Mouse (Mus musculus): Measurements from ENCODE around the gene Prss48.

The Prss48 gene

DNA sequence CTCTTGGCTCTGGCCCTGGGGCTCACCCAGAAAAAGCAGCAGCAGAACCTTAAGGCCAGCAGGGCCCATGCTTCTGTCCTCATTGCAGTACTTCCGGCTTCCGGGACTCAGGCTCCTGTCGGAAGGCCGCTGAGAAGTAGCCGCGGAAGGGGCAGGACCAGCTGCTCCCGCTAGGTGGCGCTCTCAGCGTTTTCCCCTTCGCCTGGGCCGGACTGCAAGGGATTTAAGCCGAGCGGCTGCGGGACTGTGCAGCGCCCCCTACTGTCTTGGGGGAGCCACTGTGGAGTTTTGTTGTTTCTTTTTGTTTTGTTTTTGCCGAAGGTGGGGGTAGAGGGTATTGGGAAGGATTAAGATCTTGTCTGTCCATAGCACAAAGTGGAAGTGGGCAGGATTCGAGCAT, at the start of gene Prss48:
Gene Prss48, minus strand, starts transcription at position 69 of the 400 bp plus-strand sequence.
- no peak for DNase-seq (ENCODE audit: low read depth)

DNA sequence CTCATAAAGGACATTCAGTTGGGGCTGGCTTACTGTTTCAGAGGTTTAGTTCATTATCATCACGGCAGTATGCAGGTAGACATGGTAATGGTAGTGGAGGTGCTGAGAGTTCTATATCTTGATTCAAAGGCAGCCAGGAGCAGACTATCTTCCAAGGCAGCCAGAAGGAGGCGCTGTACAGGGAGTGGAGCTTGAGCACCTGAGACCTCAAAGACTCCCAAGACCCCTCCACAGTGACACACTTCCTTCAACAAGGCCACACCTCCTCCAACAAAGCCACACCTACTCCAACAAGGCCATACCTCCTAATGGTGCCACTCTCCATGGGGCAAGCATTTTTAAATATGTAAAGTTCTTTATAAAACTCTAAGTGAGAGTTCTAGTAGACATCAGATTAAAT, 46.8 kb upstream of the Prss48 start:
- no peak for DNase-seq (ENCODE audit: low read depth)

DNA sequence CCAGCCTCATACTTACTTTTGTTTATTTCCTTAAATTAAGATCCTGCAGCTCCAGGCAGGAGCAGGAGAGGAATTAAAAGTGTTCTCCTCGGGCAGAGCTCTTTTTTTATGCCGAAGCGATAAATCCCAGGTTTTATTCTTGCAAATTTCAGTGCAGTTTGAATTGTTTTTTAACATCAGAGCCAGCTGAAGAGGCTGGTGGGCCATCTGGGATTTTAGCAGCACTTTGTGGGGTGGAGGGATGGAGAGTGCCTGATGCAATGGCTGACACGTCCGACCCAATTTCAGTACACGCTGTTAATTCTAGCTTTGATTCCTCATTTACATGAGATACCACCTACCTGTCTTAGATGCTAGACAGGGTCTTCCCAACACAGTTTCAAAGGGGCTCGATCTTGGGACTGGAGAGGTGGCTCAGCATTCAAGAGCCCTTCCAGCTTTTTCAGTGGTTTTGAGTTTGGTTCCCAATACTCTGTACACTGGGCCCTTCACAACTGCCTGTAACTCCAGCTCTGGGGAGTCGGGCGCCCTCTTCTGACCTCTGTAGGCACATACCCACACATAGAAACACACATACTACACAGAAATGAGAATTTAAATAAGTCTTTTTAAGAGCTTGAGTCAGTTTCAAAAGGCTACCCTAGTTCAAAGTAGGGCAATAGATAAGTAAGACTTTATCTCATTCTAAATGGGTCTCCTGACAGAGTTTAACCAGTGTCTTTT, 45.6 kb upstream of the Prss48 start:
- no peak for DNase-seq (ENCODE audit: low read depth)

DNA sequence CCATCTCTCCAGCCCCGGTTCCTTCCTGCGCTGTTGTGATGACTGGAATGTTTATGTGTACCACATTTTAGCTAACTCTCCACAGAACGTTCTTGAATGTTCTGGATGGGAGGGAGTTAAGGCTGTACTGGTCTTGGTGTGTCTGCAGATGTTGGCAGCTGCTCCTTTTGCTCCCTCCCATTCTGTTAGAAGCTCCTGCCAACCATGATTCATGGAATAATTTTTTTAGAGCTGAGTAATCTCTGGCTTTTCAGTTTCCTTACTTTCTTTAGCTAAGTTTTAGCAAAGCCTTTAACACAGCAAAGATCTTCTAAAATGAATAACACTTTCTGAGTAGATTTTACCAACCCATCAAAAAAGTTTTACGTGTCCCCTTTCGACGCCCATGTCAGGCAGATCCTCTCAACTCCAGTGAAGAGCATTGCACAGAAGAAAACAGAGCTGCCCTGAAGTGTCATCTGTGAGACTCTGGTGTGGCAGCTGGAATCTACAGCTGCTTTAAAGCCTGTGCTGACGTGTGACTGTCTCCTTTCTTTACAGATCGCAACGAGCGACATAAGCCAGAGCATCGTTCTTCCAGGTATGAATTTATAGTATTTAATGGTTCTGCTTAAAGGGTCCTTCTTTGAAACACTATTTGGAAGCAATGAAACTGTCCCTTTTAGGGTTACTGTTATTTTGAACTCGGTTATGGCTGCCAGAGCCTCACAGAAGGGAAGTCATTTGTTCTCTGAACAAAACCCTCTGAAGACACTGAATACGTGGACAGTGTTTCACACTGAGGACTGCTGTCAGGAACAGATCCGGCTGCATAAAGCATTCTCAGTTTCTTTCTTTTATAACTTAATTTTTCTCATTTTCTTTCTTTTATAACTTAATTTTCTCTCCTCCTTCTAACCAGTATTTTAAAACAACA, 38.3 kb upstream of the Prss48 start:
- DNase-seq (ENCODE audit: low read depth) = peak; percentile 82

DNA sequence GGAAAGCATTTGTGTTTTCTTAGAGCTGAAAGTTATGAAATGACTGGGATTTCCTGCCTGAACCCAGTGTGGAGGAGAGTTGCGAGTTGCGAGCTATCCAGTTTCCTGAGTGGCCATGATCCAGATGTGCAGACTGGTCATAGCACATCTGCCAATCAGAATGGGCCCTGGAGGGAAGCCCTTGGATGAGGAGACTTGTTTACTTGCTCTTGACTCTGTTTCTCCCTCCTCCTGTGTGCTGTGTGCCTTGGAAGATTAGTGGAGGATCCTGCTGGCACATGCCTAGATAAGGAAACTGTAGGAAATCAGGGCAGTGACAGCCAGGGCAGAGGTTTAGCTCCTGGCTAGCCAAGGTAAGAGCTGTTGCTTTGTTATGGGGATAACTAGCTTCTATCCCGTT, 36.4 kb upstream of the Prss48 start:
- peak; percentile 78 for DNase-seq (ENCODE audit: low read depth)

DNA sequence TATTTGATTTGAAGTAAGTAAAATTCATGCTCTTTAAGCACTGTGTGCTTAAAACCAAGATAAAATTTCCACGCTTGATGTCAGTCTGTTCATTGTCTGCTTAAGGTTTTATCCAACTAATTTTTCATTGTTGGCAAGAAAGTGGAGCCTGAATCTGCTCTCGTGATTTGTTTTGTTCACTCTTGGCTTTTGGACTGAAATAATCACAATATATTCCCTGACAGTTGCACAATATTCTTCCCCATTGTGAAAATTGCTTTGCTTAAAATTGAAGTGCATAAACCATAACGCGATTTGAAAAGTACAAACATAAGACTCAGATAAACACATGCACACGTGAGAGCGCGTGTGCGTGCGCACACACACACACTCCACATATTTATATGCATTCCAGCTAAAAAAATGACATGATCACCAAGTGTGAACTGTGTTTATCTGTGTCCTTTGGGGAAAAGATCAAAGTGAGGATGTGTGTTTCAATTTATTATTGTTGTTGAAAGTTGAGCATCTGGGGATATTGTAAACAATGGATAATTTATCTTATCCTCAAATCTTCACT, 35.7 kb upstream of the Prss48 start:
- DNase-seq (ENCODE audit: low read depth) = no peak

DNA sequence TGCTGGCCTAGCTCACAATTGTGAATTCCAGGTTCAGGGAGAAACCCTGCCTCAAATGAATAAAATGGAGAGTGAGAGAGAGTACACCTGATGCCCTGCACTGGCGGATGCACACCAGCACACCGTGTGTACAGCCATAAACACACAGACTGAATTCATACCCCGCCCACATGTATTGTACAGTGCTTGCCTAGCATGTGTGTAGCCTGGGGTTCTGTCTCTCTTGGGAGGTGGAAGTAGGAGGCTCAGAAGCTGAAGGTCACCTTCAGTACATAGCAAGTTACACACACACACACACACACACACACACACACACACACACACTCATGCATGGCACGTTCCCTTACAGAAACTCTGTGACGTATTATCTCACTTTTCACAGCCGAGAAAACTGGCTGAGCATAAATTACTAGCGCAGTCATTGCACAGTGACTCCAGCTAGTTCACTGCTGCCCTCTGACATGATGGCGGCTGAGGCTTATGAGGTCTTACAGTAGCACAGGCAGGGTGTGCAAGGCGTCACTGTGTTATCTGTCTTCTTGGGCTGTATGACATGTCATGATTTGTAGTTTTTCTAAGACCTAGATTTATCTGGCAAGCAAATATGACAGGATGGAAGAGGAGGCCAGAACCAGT, 31.3 kb upstream of the Prss48 start:
- DNase-seq (ENCODE audit: low read depth) = no peak

DNA sequence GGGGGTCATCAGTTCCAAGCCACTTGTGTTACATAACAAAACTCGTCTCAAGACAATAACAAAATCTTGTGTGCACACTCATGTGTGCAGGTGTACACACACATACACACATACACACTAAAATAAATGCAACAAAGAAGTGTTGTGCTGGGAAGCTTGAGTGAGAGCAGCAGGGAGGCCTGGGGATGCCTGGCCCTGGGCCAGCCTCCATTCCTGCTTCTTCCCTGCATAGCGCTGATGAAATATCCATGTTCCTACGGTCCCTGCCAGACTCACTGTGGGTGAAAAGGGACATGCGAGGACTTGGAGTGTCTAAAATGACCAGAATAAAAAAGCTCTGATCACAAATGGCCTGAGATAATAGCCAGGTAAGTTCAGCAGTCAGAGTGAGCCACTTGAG, 28.3 kb upstream of the Prss48 start:
- no peak for DNase-seq (ENCODE audit: low read depth)

DNA sequence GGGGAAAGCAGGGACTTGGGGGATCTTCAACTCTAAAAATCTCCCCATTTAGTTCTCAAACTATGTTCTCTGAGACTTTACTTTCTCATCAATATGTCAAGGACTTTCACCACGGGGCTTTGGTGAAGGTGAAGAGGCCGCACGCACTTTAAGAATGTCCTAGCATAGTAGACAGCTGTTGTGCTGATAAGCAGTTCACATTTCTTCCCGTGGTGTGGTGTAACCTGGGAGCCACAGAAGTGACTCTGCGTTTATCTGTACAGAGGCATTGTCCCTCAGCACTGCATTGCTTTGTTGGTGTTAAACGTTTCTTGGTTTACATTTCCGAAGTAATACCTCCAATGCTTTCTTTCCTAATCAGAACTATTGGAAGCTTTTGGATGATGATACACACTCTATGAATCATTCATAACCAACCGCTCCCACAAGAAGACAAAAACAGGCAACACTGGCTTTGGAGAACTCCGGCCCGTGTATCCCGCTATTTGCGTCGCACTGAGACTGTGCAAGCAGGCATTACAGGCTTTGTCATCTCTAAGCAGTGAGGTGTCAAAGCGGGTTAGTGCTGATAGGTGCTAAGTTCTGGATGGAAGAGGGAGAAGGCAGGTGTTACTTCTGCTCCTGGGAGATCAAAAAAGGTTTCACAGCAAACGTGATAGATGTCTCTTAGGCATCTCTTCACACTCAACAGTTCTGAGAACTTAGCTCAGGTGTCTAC, 26.5 kb upstream of the Prss48 start:
- no peak for DNase-seq (ENCODE audit: low read depth)

DNA sequence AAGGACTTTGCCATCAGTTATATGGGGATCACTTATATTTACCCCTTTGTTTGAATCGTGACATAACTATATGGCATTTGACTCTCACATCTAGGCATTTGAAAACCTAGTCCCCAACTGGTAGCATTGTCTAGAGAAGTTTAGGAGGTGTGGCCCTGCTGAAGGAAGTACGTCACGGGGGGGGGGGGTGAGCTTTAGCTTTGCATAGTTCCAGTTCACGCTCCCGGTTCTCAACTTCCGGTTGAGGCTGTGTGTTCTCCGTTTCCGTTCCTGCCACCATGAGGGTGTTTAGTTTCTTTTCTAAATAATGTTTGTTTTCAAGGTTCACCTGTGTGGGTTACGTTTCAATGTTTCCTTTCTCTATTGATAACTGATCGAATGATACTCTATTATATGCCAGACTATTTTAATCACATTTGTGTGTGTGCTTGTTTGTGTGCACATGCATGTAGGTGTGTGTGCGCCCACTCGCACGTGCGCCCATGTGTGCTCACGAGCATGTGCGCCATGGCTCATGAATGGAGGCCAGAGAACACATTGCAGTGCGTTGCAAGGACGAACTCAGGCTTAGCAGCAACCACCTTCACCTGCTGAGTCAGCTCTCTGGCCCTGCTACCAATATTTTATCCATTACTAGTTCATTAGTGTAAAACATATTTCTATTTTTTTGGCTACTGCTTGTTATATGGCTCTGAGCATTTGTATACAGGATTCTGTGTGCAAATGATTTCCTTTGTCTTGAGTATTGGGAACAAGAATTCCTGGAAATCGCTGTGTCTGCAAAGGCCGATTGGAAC, 23.2 kb upstream of the Prss48 start:
- DNase-seq (ENCODE audit: low read depth) = no peak

DNA sequence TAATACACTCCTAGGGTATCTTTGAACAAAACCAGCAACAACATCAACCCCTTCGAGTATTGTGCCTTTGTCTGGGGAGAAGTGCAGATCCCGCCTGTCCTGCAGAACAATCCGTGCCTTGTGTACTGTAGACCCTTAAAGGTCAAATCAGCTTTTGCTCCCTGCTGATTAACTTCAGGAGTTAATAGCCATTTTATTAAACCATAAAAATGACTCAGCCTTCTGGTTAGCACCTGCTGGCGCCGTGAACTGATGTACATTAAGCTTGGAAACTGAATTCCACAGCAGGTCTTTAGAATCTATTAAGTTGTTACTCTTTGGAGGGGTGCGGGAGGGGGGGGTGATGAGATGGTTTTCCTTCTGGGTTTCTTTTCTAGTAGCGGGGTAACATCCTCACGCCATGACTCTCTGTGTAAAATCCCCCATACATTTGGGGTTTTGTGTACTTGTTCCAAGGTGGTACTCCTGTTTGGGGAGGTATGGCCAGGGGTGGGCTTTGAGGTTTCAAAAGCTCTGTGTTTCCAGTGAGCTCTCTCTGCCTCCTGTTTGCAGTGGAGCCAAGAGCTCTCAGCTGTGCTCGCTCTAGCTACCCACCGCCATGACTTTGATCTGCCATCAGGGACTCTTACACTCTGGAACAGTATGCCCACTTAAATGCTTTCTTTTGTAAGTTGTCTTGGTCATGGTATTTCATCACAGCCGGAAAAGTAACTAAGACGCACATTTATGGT, 21.9 kb upstream of the Prss48 start:
- DNase-seq (ENCODE audit: low read depth) = no peak

DNA sequence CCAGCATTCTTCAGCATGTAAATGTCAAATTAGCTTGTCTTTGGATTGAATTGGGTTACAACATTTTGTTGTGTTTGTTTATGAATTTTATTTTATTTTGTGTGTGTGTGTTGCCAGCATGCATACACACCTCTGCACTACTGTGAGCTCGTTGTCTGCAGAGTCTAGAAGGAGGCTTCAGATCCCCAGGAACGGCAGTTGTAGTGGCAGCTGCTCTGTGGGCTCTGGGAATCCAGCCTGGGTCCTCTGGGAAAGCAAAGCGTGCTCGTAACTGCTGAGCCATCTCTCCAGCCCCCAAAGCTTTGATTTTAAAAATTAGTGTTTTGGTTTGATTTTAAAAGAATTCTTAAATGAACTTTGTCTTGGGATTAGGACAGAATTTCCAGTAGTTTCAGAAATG, 19.4 kb upstream of the Prss48 start:
- no peak for DNase-seq (ENCODE audit: low read depth)

DNA sequence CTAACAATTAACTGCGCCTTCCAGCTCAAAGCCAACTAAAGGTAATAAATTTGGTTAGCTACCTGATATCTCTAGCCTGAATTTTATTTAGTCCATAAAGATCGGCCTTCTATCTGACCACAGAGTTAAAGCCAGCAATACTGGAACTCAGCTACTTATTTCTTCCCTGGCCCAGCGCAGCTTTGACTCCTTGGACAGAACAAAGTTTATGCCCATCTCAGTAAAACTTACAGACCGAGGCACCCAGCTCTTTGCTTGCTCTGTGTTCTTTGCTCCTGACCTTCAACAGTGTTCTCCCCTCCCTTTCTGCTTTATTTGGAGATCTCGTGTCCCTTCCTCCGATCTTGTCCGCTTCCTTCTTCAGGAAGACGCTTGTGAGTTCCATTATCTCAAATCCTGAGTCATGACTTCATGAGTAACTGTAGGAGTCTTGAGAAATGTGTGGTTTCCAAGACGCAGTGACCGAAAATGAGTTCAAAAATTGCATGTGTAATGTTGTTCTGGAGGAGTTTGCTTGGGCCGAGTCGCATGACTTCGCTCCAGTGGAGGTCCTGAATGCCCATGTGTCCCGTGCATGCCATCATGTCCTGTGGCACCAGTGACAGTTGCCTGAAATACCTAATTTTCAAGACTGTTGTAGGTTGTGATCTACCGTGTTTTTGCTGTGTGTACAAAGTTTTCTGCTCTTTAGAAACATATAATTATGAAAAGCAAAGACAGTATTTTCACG, 18.8 kb upstream of the Prss48 start:
- DNase-seq (ENCODE audit: low read depth) = no peak

DNA sequence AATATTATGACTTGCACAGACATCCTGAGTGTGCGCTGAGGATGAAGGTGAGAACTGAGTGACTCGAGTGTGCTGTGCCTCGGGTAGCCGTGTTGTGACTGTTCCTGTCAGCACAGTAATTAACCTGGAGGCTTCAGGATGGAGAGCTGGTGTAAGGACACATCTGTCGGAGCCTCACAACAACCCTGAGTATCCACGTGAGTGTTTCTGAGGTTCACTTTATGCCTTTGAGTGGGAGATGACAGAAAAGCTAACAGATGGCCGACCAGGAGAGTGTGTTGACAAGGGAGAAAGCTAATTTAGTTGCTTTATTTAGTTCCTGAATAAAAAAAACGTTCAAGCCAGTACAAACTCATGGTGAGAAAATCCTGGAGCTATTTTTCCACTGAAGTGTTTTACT, 15.2 kb upstream of the Prss48 start:
- no peak for DNase-seq (ENCODE audit: low read depth)

DNA sequence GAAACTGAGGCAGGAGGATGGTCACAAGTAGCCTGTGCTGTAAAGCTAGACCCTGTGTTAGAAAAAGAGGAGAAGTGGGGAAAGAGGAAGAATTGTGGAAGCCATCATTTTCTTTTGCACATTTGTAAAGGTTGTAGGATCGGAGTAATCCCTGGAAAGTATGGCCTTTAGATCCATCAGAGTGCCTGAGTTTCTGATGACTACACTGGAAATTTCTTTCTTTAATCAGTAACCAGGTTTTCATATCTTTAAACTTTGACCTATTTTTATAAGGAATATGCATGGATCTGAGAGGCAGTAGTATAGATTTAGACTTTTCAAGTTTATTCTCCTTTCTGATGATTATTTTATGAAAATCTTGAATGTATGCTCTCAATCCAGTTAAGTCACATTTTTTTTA, 14.7 kb upstream of the Prss48 start:
- DNase-seq (ENCODE audit: low read depth) = no peak

DNA sequence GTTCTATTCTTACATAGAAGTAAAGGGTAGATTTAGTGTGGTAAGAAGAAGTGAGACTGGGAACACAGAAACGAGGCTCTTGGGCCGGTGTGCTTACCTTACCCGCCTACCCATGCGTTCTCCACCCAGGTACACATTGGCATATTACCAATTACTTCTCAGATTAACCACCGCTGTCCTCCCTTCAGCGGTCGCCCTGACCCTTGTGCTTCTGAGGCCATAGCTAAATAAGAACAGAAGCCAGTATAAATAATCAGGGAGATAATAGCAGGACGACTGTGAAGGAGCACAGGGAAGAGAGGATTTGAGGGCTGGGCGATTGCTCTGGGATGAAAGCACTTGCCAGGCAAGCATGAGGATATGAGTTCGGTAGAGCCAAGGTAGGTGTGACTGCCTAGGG, 11.5 kb upstream of the Prss48 start:
- DNase-seq (ENCODE audit: low read depth) = no peak

DNA sequence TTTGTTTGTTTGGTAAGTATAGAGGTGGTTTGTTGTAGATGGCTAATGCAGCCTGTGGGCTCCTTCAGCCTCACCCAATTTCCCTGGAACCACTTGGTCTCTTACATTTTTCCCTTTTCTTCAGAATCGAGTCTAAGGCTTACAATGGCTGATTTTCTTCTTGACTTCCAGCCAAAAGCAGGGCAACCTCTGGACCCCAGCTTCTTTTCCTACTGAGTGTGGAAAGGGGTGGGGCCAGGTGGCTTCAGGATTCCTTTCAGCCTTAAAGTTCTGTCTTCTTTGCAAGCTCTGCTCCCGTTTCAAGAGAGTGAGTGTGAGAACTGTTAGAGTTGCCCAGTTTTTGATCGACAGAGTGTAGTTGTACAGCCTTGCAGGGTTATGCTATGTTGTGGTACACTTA, 9.5 kb upstream of the Prss48 start:
- DNase-seq (ENCODE audit: low read depth) = no peak

DNA sequence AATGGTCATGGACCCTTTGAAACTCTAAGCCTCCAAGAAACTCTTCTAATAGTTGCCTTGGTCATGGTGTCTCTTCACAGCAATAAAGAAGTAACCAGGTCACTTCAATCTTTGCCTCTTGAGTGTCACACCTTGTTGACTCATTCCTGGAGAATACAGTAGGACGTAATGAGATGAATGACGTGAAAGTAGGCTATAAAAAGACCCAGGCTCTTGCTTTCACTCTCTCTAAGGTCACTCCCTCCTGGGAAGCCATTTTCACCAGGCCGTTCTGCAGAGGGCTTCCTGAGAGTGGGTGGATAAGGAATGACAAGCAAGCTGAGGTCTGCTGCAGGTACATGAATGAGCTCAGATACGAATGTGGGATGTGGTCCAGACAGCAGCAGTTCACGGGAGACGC, 9.1 kb upstream of the Prss48 start:
- no peak for DNase-seq (ENCODE audit: low read depth)

DNA sequence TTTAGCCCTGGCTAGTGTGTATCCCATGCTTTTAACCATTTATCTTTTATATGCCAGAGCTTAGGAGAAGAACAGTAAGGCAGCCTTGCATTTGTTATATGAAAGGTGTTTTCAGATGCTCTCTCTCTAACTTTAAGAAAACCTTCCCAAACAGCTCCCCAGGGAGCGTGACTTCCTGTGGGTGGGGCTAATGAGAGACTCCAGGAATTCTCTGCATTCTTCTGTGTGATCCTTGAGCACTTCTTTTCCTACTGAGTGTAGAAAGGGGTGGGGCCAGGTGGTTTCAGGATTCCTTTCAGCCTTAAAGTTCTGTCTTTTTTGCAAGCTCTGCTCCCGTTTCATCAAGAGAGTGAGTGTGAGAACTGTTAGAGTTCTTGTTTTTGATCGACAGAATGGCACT, 8.3 kb upstream of the Prss48 start:
- no peak for DNase-seq (ENCODE audit: low read depth)

DNA sequence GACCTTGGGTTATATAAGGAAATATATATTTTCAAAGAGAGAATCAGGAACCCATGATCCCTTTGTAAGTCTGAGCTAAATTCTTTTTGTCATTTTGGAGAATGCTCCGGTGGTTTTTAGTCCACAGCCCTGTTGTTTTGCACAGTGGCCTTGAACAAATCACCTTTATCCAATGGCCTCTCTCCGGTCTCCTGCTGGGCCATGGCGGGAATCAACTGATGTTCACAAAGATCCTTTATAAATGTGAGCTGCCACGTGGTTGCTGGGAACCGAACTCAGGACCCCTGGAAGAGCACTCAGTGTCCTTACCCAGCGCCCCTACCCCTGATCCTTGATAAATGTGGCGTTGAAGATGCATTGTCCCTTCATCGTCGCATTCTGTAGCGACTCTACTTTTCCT, 2.5 kb upstream of the Prss48 start:
- DNase-seq (ENCODE audit: low read depth) = no peak

Measured in fibroblast of lung, adult 2 months (primary cell).